7 mouse cellular contexts compared by ENCODE assay signal in the genomic region with DNA sequence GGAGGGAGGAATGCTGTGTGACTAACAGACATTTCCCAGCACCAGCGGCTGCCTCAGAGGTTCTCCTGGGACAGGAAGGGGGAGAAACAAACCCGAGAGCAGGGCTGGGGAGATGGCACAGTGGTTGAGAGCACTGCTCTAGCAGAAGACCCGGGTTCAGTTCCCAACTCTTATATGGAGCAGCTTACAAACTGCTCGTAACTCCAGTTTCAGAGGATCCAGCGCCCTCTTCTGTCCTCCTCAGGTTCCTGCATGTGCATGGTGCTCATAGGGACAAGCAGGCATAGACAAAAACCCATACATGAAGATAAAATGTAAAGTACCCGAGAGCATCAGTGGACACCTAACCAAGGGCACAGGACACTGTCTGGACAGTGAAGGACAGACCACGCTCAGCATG. TPM values are rescaled to one million over a fixed set of nuclear protein-coding genes. Genes with fewer than 3 reads are reported as not detected.
DNase-seq lines count a peak whose midpoint lies in the region; ATAC-seq lines count a peak whose summit lies in the region.

No protein-coding gene starts in this region.

- intact Hi-C loops in heart, postnatal 25 days (cut with DNase I) = loop anchor here (2.0 kb wide), 1 partner anchor 26 kb away; no protein-coding TSS in a partner anchor

- peak; percentile 21 for DNase-seq in kidney, adult 11 months
- no peak for DNase-seq in kidney, postnatal 14 days
- peak; percentile 81 for DNase-seq in NIH3T3 (ENCODE audit: low read depth)
- DNase-seq in lung, postnatal 10 days = peak; percentile 62
- DNase-seq in heart, postnatal 25 days (ENCODE audit: low spot score) = no peak
- no peak for DNase-seq in urinary bladder, postnatal 25 days (ENCODE audit: low spot score)

- peak; percentile 66; the same call in 1 of the 2 replicates for ATAC-seq in common myeloid progenitor, adult 5-6 weeks (replicated peaks; ENCODE audit: low read depth, poor library complexity, severe bottlenecking)

RNA-seq across cellular contexts. Expression of a gene that starts 18.6 kb away (rescaled TPM):
- total RNA-seq in common myeloid progenitor, adult 5-6 weeks (2017) = not detected in 2 replicates
- not detected for total RNA-seq in heart, postnatal 25 days (2021)

RNA-seq across cellular contexts. Expression of a gene that starts 19.7 kb away (rescaled TPM):
- not detected in 2 replicates for total RNA-seq in common myeloid progenitor, adult 5-6 weeks (2017)
- not detected for total RNA-seq in heart, postnatal 25 days (2021)

RNA-seq across cellular contexts. Expression of a gene that starts 19.7 kb away (rescaled TPM):
- not detected in 2 replicates for total RNA-seq in common myeloid progenitor, adult 5-6 weeks (2017)
- not detected for total RNA-seq in heart, postnatal 25 days (2021)

Comparison
In these comparisons a context has a peak if more than half of its experiments do, and no peak if none do; other contexts are left out.
1. DNase-seq: peak in kidney, adult 11 months (single experiment), NIH3T3 (single experiment) and lung, postnatal 10 days (single experiment); none in kidney, postnatal 14 days (single experiment), heart, postnatal 25 days (single experiment) and urinary bladder, postnatal 25 days (single experiment).